Mouse (Mus musculus): Measurements from ENCODE around the gene Smco1. TPM values are rescaled to one million over a fixed set of nuclear protein-coding genes. Genes with fewer than 3 reads are reported as not detected.

Smco1 gene
- 1.1 TPM for total RNA-seq (2023)

DNA sequence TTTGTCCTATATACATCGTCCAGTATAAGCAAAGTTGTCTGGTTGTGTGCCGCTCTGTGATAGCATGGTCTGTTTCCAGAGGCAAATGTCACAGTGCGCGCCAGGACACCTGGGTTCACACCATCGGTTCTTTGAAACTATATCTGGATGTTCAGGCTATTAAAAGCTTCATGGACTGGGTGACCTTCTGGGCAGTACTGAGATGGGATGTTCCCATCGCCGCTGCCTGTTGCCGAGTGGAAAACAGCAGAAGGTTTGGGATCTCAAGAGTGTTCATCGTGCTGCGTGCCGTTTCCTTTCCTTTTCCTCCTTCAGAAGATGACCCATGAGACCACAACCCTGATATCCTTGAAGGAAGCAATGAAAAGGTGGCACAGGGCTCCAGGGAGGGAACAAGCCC lies at the start of gene Smco1:
Gene Smco1, plus strand, starts transcription at position 178 of the 400 bp plus-strand sequence.

DNA sequence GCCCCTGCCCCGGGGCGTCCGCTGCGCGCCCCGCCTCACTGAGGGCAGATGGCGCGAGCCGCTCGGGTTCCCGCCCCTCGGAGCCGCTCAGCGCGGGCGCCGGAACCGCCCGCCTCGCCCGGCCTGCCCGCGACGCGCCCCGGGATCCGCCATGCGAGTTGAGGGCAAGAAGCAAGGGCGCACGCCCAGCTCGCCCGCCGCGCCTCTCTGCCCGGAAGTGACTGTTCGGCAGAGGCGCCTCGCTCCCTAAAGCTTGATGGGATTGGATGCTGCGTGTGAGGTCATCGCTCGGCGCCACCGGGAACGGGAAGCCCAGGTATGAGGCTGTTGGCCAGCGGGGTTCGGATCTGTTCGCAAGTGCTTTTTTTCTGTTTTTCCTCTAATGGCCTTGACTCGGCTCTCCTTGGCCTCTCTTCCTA lies 24.3 kb upstream of the Smco1 start, which contains the start of the genes Fbxo45 and Wdr53:
Gene Fbxo45, minus strand, starts transcription at position 207 of the 419 bp plus-strand sequence.
Gene Wdr53, plus strand, starts transcription at position 276 of the 419 bp plus-strand sequence.

DNA sequence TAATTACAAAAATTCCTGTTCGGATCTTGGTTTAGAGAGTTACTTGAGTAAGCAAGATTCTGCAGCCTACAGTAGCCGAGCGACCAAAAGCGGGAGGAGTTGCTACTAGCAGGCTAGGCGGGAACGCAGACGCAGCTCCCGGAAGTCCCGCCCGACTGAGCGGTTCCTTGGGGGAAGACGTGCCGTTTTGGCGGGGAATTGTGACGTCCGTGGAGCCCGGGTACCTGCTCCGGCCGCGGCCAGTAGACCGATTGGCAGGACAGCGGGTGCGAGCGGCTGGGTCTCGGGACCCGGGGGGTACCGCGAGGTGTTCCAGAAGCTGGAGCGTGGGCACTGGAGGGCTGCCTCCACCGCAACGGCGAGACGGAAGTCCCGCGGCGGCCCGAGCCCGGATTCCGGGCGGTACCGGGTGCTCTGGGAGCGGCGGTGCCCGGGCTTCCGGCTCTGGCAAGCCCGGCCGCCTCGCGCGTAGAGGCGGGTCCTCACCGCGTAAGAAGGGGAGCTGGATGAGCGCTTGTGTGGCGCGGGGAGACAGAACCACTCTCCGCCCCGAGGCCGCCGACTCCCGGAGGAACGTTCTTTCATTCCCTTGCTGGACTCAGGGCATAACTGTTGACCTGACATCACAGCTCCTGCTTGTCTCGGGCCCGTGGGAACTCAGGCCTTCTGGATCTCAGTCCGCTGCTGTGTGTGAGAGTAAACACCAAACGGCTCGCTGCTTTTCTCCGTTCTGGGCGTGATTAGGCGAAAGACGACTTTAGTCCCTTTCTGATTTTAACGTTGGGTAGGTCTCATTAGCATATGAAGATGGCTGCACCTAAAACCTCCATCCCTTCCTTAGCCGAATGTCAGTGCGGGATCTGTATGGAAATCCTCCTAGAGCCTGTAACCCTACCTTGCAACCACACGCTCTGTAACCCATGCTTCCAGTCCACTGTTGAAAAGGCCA lies 6.3 kb downstream of the Smco1 start, which contains the start of gene Rnf168:
Gene Rnf168, plus strand, starts transcription at position 152 of the 949 bp plus-strand sequence.

Other genes with a start within 250 kb of the Smco1 start
- gene Pak2, start 192.1 kb upstream of the Smco1 start, total RNA-seq (2023), result 106 TPM
- 50.2 TPM for gene Pigx, start 171.7 kb upstream of the Smco1 start, total RNA-seq (2023)
- 11.7 TPM for gene Cep19, start 171.7 kb upstream of the Smco1 start, total RNA-seq (2023)
- gene Nrros, start 105.9 kb upstream of the Smco1 start, total RNA-seq (2023), result 74.4 TPM
- not detected for gene Bex6, start 91.6 kb upstream of the Smco1 start, total RNA-seq (2023)
- 7.0 TPM for gene Fbxo45, start 24.3 kb upstream of the Smco1 start, total RNA-seq (2023)
- gene Wdr53, start 24.2 kb upstream of the Smco1 start, total RNA-seq (2023), result 9.8 TPM
- gene Rnf168, start 6.0 kb downstream of the Smco1 start, total RNA-seq (2023), result 17.2 TPM
- gene Ubxn7, start 60.8 kb downstream of the Smco1 start, total RNA-seq (2023), result 71.7 TPM
- not detected for gene Tm4sf19, start 129.0 kb downstream of the Smco1 start, total RNA-seq (2023)
- gene Tctex1d2, start 148.2 kb downstream of the Smco1 start, total RNA-seq (2023), result 2.1 TPM
- 28.1 TPM for gene Pcyt1a, start 159.5 kb downstream of the Smco1 start, total RNA-seq (2023)
- gene Slc51a, start 216.4 kb downstream of the Smco1 start, total RNA-seq (2023), result not detected
- not detected for gene Zdhhc19, start 224.8 kb downstream of the Smco1 start, total RNA-seq (2023)